Mouse (Mus musculus): ENCODE results near the gene Rad54l. TPM values are rescaled to one million over a fixed set of nuclear protein-coding genes. Genes with fewer than 3 reads are reported as not detected.

Rad54l gene
- polyA plus RNA-seq, 1 experiment = 2.6 TPM

GRCm38 (mm10) chr4:116164759-116165554, 41.5 kb upstream of the Rad54l start:
- 93% methylated on average over 2 of the region's 2 CpGs for WGBS
- DNase-seq = no peak
- no peak overlapping the region for H3K27ac ChIP-seq (ENCODE audit: insufficient read depth, low read length)
- H3K4me3 ChIP-seq (replicated peaks; ENCODE audit: insufficient read depth, low read depth, low read length) = no peak overlapping the region
- TF ChIP-seq CTCF (IDR thresholded peaks at IDR 0.05; ENCODE audit: borderline replicate concordance, insufficient read depth, low read depth, low read length) = no peak
- no peak for TF ChIP-seq POLR2A (IDR thresholded peaks at IDR 0.05; ENCODE audit: borderline replicate concordance, insufficient read depth, low read length)
- no peaks in the 10 kb centered on the region; the same call in 1 of the 2 replicates for H3K4me1 ChIP-seq (ENCODE audit: control insufficient read depth, insufficient read depth, low read length)
- no peaks in the 10 kb centered on the region for H3K27me3 ChIP-seq (ENCODE audit: control insufficient read depth, insufficient read depth, low read length)

- TF ChIP-seq CTCF (IDR thresholded peaks at IDR 0.05; ENCODE audit: borderline replicate concordance, insufficient read depth, low read depth, low read length) (no peak), POLR2A (IDR thresholded peaks at IDR 0.05; ENCODE audit: borderline replicate concordance, insufficient read depth, low read length) (no peak)
- Histone ChIP-seq H3K4me3 (replicated peaks; ENCODE audit: insufficient read depth, low read depth, low read length) (no peak overlapping the region), H3K27ac (ENCODE audit: insufficient read depth, low read length) (no peak overlapping the region), H3K27me3 (ENCODE audit: control insufficient read depth, insufficient read depth, low read length) (no peaks in the 10 kb centered on the region), H3K4me1 (ENCODE audit: control insufficient read depth, insufficient read depth, low read length) (no peaks in the 10 kb centered on the region; the same call in 1 of the 2 replicates)
- DNase-seq = no peak
- WGBS = 23% methylated on average over 4 of the region's 4 CpGs
Measured at GRCm38 (mm10) chr4:116162142-116162541, 38.7 kb upstream of the Rad54l start.

- H3K4me1 ChIP-seq (ENCODE audit: control insufficient read depth, insufficient read depth, low read length) = no peaks in the 10 kb centered on the region
- no peak for DNase-seq
- no peaks in the 10 kb centered on the region for H3K27me3 ChIP-seq (ENCODE audit: control insufficient read depth, insufficient read depth, low read length)
- no peak overlapping the region for H3K27ac ChIP-seq (ENCODE audit: insufficient read depth, low read length)
- 62% methylated on average over 3 of the region's 3 CpGs for WGBS
- no peak overlapping the region for H3K4me3 ChIP-seq (replicated peaks; ENCODE audit: insufficient read depth, low read depth, low read length)
- no peak for TF ChIP-seq POLR2A (IDR thresholded peaks at IDR 0.05; ENCODE audit: borderline replicate concordance, insufficient read depth, low read length)
Measured at GRCm38 (mm10) chr4:116160769-116161168, 37.3 kb upstream of the Rad54l start.

- no peak for DNase-seq
- no peak overlapping the region for H3K27ac ChIP-seq (ENCODE audit: insufficient read depth, low read length)
- TF ChIP-seq CTCF (IDR thresholded peaks at IDR 0.05; ENCODE audit: borderline replicate concordance, insufficient read depth, low read depth, low read length) (peak; percentile 53), POLR2A (IDR thresholded peaks at IDR 0.05; ENCODE audit: borderline replicate concordance, insufficient read depth, low read length) (no peak)
- no peaks in the 10 kb centered on the region for H3K27me3 ChIP-seq (ENCODE audit: control insufficient read depth, insufficient read depth, low read length)
- H3K4me3 ChIP-seq (replicated peaks; ENCODE audit: insufficient read depth, low read depth, low read length) = no peak overlapping the region
- 29% methylated on average over 3 of the region's 3 CpGs for WGBS
- H3K4me1 ChIP-seq (ENCODE audit: control insufficient read depth, insufficient read depth, low read length) = no peaks in the 10 kb centered on the region
Measured at GRCm38 (mm10) chr4:116159912-116160311, 36.4 kb upstream of the Rad54l start.

GRCm38 (mm10) chr4:116157882-116158281, 34.4 kb upstream of the Rad54l start:
- no peaks in the 10 kb centered on the region for H3K4me1 ChIP-seq (ENCODE audit: control insufficient read depth, insufficient read depth, low read length)
- TF ChIP-seq CTCF (IDR thresholded peaks at IDR 0.05; ENCODE audit: borderline replicate concordance, insufficient read depth, low read depth, low read length) (no peak), POLR2A (IDR thresholded peaks at IDR 0.05; ENCODE audit: borderline replicate concordance, insufficient read depth, low read length) (no peak)
- DNase-seq = no peak
- no peak overlapping the region for H3K27ac ChIP-seq (ENCODE audit: insufficient read depth, low read length)
- H3K4me3 ChIP-seq (replicated peaks; ENCODE audit: insufficient read depth, low read depth, low read length) = no peak overlapping the region
- no peaks in the 10 kb centered on the region for H3K27me3 ChIP-seq (ENCODE audit: control insufficient read depth, insufficient read depth, low read length)
- WGBS = 95% methylated on average over 2 of the region's 2 CpGs

- WGBS = 93% methylated on average over 15 of the region's 15 CpGs
- TF ChIP-seq POLR2A (IDR thresholded peaks at IDR 0.05; ENCODE audit: borderline replicate concordance, insufficient read depth, low read length) = no peak
- no peak for TF ChIP-seq CTCF (IDR thresholded peaks at IDR 0.05; ENCODE audit: borderline replicate concordance, insufficient read depth, low read depth, low read length)
- H3K27me3 ChIP-seq (ENCODE audit: control insufficient read depth, insufficient read depth, low read length) = no peaks in the 10 kb centered on the region
- H3K27ac ChIP-seq (ENCODE audit: insufficient read depth, low read length) = no peak overlapping the region
- peaks cover 18% of the 10 kb centered on the region for H3K4me1 ChIP-seq (ENCODE audit: control insufficient read depth, insufficient read depth, low read length)
- no peak overlapping the region for H3K4me3 ChIP-seq (replicated peaks; ENCODE audit: insufficient read depth, low read depth, low read length)
- DNase-seq = no peak
Measured at GRCm38 (mm10) chr4:116152702-116153101, 29.2 kb upstream of the Rad54l start.

- Histone ChIP-seq H3K4me1 (ENCODE audit: control insufficient read depth, insufficient read depth, low read length) (peaks cover 18% of the 10 kb centered on the region), H3K27ac (ENCODE audit: insufficient read depth, low read length) (peak within 1 kb of the TSS; percentile 97), H3K27me3 (ENCODE audit: control insufficient read depth, insufficient read depth, low read length) (no peaks in the 10 kb centered on the region), H3K4me3 (replicated peaks; ENCODE audit: insufficient read depth, low read depth, low read length) (peak within 1 kb of the TSS; percentile 97)
- 58% methylated on average over 6 of the region's 6 CpGs for WGBS
- no peak for DNase-seq
- no peak for TF ChIP-seq POLR2A (IDR thresholded peaks at IDR 0.05; ENCODE audit: borderline replicate concordance, insufficient read depth, low read length)
- no peak for TF ChIP-seq CTCF (IDR thresholded peaks at IDR 0.05; ENCODE audit: borderline replicate concordance, insufficient read depth, low read depth, low read length)
Measured at GRCm38 (mm10) chr4:116151238-116151637, 27.7 kb upstream of the Rad54l start, which contains the start of gene Lurap1. Gene Lurap1, minus strand, starts transcription at chr4:116151338.

GRCm38 (mm10) chr4:116150862-116151221, 27.4 kb upstream of the Rad54l start:
- DNase-seq = no peak
- Histone ChIP-seq H3K4me1 (ENCODE audit: control insufficient read depth, insufficient read depth, low read length) (peaks cover 18% of the 10 kb centered on the region), H3K4me3 (replicated peaks; ENCODE audit: insufficient read depth, low read depth, low read length) (peak overlapping the region; percentile 97), H3K27me3 (ENCODE audit: control insufficient read depth, insufficient read depth, low read length) (no peaks in the 10 kb centered on the region), H3K27ac (ENCODE audit: insufficient read depth, low read length) (0 out of 2 replicates have a peak overlapping the region, but pooled peaks have one; percentile 85)
- TF ChIP-seq POLR2A (IDR thresholded peaks at IDR 0.05; ENCODE audit: borderline replicate concordance, insufficient read depth, low read length) (no peak), CTCF (IDR thresholded peaks at IDR 0.05; ENCODE audit: borderline replicate concordance, insufficient read depth, low read depth, low read length) (no peak)
- 21% methylated on average over 4 of the region's 4 CpGs for WGBS

All from cerebellum, adult 2 months (tissue).